9 mouse cellular contexts compared by ENCODE assay signal in genomic region chr16:30020124-30020523, GRCm38 (mm10). TPM values are rescaled to one million over a fixed set of nuclear protein-coding genes. Genes with fewer than 3 reads are reported as not detected.
DNase-seq lines count a peak whose midpoint lies in the region; ATAC-seq and TF ChIP-seq lines count a peak whose summit lies in the region.
"Had no signal": no experiment of that assay in that cellular context is flagged by ENCODE, and none has a peak within 500 bp of the region (broad histone marks: within the 10 kb centered on the region; RNA-seq: fewer than 3 reads in every experiment).

No protein-coding gene starts in this region.

- H3K9ac ChIP-seq in kidney, embryonic 14.5 days (ENCODE audit: low read depth, low read length), result no peak overlapping the region
- no peak overlapping the region for H3K9ac ChIP-seq in forebrain, embryonic 13.5 days
- H3K9ac ChIP-seq in hindbrain, postnatal 0 days (replicated peaks; ENCODE audit: low read length), result no peak overlapping the region
- no peak overlapping the region for H3K9ac ChIP-seq in neural tube, embryonic 14.5 days (replicated peaks; ENCODE audit: low read depth, low read length)

- TF ChIP-seq CTCF in hindbrain, postnatal 0 days (IDR thresholded peaks at IDR 0.05; ENCODE audit: low read depth), result no peak

- peaks cover 11% of the 10 kb centered on the region for H3K27me3 ChIP-seq in kidney, embryonic 14.5 days (ENCODE audit: control insufficient read depth, insufficient read depth, low read length)
- peaks cover 51% of the 10 kb centered on the region for H3K27me3 ChIP-seq in forebrain, embryonic 13.5 days
- peaks cover 8% of the 10 kb centered on the region; the same call in 1 of the 2 replicates for H3K27me3 ChIP-seq in hindbrain, postnatal 0 days (ENCODE audit: insufficient read depth, low read length)
- H3K27me3 ChIP-seq in neural tube, embryonic 14.5 days (ENCODE audit: control insufficient read depth, insufficient read depth, low read length), result no peaks in the 10 kb centered on the region

- H3K9me3 ChIP-seq in kidney, embryonic 14.5 days (ENCODE audit: control insufficient read depth, low read length), result no peaks in the 10 kb centered on the region
- no peaks in the 10 kb centered on the region for H3K9me3 ChIP-seq in forebrain, embryonic 13.5 days (replicated peaks)
- H3K9me3 ChIP-seq in hindbrain, postnatal 0 days (ENCODE audit: low read length), result no peaks in the 10 kb centered on the region
- H3K9me3 ChIP-seq in neural tube, embryonic 14.5 days (ENCODE audit: control insufficient read depth, low read length), result no peaks in the 10 kb centered on the region

- ATAC-seq in kidney, embryonic 14.5 days (ENCODE audit: low FRiP score, low TSS enrichment), result 0 out of 2 replicates have a peak, but pooled peaks have one; percentile 23
- no peak for ATAC-seq in forebrain, embryonic 13.5 days
- no peak for ATAC-seq in hindbrain, postnatal 0 days
- peak; percentile 28; the same call in 1 of the 2 replicates for ATAC-seq in neural tube, embryonic 14.5 days (ENCODE audit: low read depth)
- no peak for ATAC-seq in activated CD4-positive, CD25-positive, alpha-beta regulatory T cell, adult 4 months

- WGBS in kidney, embryonic 14.5 days, result 5% methylated on average over 13 of the region's 13 CpGs
- WGBS in forebrain, embryonic 13.5 days, result 9% methylated on average over 13 of the region's 13 CpGs
- WGBS in hindbrain, postnatal 0 days, result 21% methylated on average over 13 of the region's 13 CpGs
- 8% methylated on average over 13 of the region's 13 CpGs for WGBS in neural tube, embryonic 14.5 days

- H3K4me1 ChIP-seq in kidney, embryonic 14.5 days (ENCODE audit: control insufficient read depth, insufficient read depth, low read length), result peaks cover 34% of the 10 kb centered on the region
- peaks cover 61% of the 10 kb centered on the region for H3K4me1 ChIP-seq in forebrain, embryonic 13.5 days
- H3K4me1 ChIP-seq in hindbrain, postnatal 0 days (ENCODE audit: insufficient read depth, low read length), result peaks cover 12% of the 10 kb centered on the region; the same call in 1 of the 2 replicates
- H3K4me1 ChIP-seq in neural tube, embryonic 14.5 days (ENCODE audit: control insufficient read depth, insufficient read depth, low read length), result peaks cover 17% of the 10 kb centered on the region; the same call in 1 of the 2 replicates

- no peak overlapping the region for H3K4me3 ChIP-seq in kidney, embryonic 14.5 days (ENCODE audit: low read length)
- H3K4me3 ChIP-seq in forebrain, embryonic 13.5 days, result no peak overlapping the region
- no peak overlapping the region for H3K4me3 ChIP-seq in hindbrain, postnatal 0 days (ENCODE audit: low read length)
- no peak overlapping the region for H3K4me3 ChIP-seq in neural tube, embryonic 14.5 days (ENCODE audit: low read depth, low read length)

- H3K36me3 ChIP-seq in kidney, embryonic 14.5 days (ENCODE audit: control insufficient read depth, insufficient read depth, low read length), result no peaks in the 10 kb centered on the region
- H3K36me3 ChIP-seq in forebrain, embryonic 13.5 days (ENCODE audit: poor library complexity, severe bottlenecking), result no peaks in the 10 kb centered on the region
- no peaks in the 10 kb centered on the region for H3K36me3 ChIP-seq in hindbrain, postnatal 0 days (ENCODE audit: insufficient read depth, low read length)
- no peaks in the 10 kb centered on the region for H3K36me3 ChIP-seq in neural tube, embryonic 14.5 days (ENCODE audit: control insufficient read depth, insufficient read depth, low read length)

- H3K4me2 ChIP-seq in kidney, embryonic 14.5 days (replicated peaks; ENCODE audit: low read depth, low read length), result no peak overlapping the region; the same call in 1 of the 2 replicates
- H3K4me2 ChIP-seq in forebrain, embryonic 13.5 days, result peak overlapping the region; percentile 32
- 0 out of 2 replicates have a peak overlapping the region, but pooled peaks have one; percentile 10 for H3K4me2 ChIP-seq in hindbrain, postnatal 0 days (ENCODE audit: low read depth, low read length)
- H3K4me2 ChIP-seq in neural tube, embryonic 14.5 days (ENCODE audit: low read depth, low read length), result no peak overlapping the region

- DNase-seq in kidney, adult 9 months, result no peak
- DNase-seq in hindbrain, postnatal 0 days (ENCODE audit: low spot score), result no peak
- no peak for DNase-seq in spleen, postnatal 4 days (ENCODE audit: low spot score in 2 of 2)
- DNase-seq in spleen, postnatal 14 days (ENCODE audit: low spot score in 2 of 2), result no peak

- H3K27ac ChIP-seq in kidney, embryonic 14.5 days (ENCODE audit: low read depth, low read length), result no peak overlapping the region
- no peak overlapping the region for H3K27ac ChIP-seq in forebrain, embryonic 13.5 days
- H3K27ac ChIP-seq in hindbrain, postnatal 0 days, result no peak overlapping the region
- no peak overlapping the region for H3K27ac ChIP-seq in neural tube, embryonic 14.5 days (ENCODE audit: low read depth, low read length)
- H3K27ac ChIP-seq: macrophage had no signal

RNA-seq across cellular contexts. Expression of gene Hes1, which starts 44.1 kb away (rescaled TPM):
- 68.7 and 82.2 TPM in 2 replicates for polyA plus RNA-seq in kidney, embryonic 14.5 days (2014; fragmentation: Nextera tagmentation; extraction: Ambion mirVana)
- 29.9 and 30.4 TPM in 2 replicates for polyA plus RNA-seq in forebrain, embryonic 13.5 days (2015; fragmentation: Nextera tagmentation; extraction: Ambion mirVana)
- 9.2 and 19.8 TPM in 2 replicates for total RNA-seq in hindbrain, postnatal 0 days (2014; rRNA removed)
- polyA plus RNA-seq in hindbrain, postnatal 0 days (2015; fragmentation: Nextera tagmentation; extraction: Ambion mirVana), result 10.6 and 12.5 TPM in 2 replicates
- polyA plus RNA-seq in neural tube, embryonic 14.5 days (2014; fragmentation: Nextera tagmentation; extraction: Ambion mirVana), result 8.1 and 12.7 TPM in 2 replicates
- not detected for polyA plus RNA-seq in activated CD4-positive, CD25-positive, alpha-beta regulatory T cell, adult 4 months (2017; shearing (Covaris generic))
- polyA plus RNA-seq: macrophage had no signal

Comparison
In these comparisons a context has a peak if more than half of its experiments do, and no peak if none do; other contexts are left out.
1. ATAC-seq: peak in kidney, embryonic 14.5 days (single experiment) and neural tube, embryonic 14.5 days (single experiment); none in forebrain, embryonic 13.5 days (single experiment), hindbrain, postnatal 0 days (single experiment) and activated CD4-positive, CD25-positive, alpha-beta regulatory T cell, adult 4 months (single experiment).
2. H3K4me2 ChIP-seq: peak in forebrain, embryonic 13.5 days (single experiment) and hindbrain, postnatal 0 days (single experiment); none in kidney, embryonic 14.5 days (single experiment) and neural tube, embryonic 14.5 days (single experiment).